ENCODE assay signal across 8 mouse cellular contexts in the genomic region with DNA sequence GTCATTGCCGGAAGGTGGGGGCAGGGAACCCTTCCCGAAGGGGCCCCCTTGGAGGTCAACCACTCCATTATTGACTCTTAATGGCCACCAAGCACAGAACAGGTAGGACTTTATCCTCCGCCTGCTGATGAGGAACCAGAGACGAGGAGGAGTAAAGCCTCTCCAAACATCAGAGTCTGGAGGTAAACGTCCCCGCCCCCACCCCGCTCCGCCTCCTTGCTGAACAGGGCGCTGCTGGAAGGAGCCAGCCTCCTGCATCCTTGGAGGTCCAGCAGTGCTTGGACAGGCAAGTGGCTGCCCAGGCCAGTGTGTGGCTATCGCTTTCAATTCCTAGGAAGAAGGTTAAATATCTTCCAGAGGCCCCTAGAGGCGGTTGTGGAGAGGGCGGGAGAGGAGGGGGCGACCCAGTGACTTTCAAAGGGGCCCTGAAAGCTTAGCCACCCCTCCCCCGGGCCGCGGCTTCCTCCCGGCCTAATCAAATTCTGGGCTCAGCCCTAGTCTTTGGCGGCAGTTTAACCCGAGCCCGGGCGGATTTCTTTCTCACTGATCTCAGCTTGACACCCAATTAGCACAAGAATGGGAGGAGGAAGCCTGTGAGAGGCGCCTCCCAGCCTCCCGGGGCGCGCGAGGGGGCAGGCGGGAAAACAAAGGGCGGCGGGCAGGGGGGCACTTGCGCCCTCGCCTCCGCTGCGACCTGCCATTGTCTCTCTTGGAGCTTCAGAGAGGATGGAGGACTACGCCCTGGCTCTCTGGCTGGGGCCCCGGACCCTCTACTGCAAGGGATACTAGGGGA. TPM values are rescaled to one million over a fixed set of nuclear protein-coding genes. Genes with fewer than 3 reads are reported as not detected.
A peak's percentile ranks its signal among the peaks of the same experiment; 100 is the strongest.
DNase-seq lines count a peak whose midpoint lies in the region; ATAC-seq and TF ChIP-seq lines count a peak whose summit lies in the region.

Gene Urm1 (plus strand): TSS at position 51 of the 793 bp plus-strand sequence.

- peaks cover 21% of the 10 kb centered on the region for H3K36me3 ChIP-seq in E14TG2a.4 (ENCODE audit: insufficient read depth, low read length)
- H3K36me3 ChIP-seq in heart, embryonic 13.5 days: peaks cover 17% of the 10 kb centered on the region
- H3K36me3 ChIP-seq in kidney, postnatal 0 days (ENCODE audit: insufficient read depth, low read length): 0 out of 2 replicates have a peak, but pooled peaks cover 7% of the 10 kb centered on the region
- no peaks in the 10 kb centered on the region for H3K36me3 ChIP-seq in liver, embryonic 14.5 days (replicated peaks; ENCODE audit: control insufficient read depth, insufficient read depth, low read depth)
- peaks cover 5% of the 10 kb centered on the region; the same call in 1 of the 2 replicates for H3K36me3 ChIP-seq in stomach, postnatal 0 days (ENCODE audit: control insufficient read depth, insufficient read depth, low read length)

- TF ChIP-seq CTCF in E14TG2a.4 (conservative IDR thresholded peaks at IDR 0.05; ENCODE audit: low read length): no peak
- peak; percentile 19; the same call in 1 of the 2 replicates for TF ChIP-seq CTCF in kidney, postnatal 0 days (IDR thresholded peaks at IDR 0.05; ENCODE audit: low read depth)
- 0 out of 2 replicates have a peak, but pooled peaks have one; percentile 1 for TF ChIP-seq CTCF in liver, embryonic 14.5 days (IDR thresholded peaks at IDR 0.05; ENCODE audit: low read depth)
- TF ChIP-seq CTCF in stomach, postnatal 0 days (IDR thresholded peaks at IDR 0.05; ENCODE audit: low read depth): peak; percentile 20; the same call in 1 of the 2 replicates

- H3K27me3 ChIP-seq in E14TG2a.4 (ENCODE audit: insufficient read depth, low read length): no peaks in the 10 kb centered on the region
- no peaks in the 10 kb centered on the region for H3K27me3 ChIP-seq in heart, embryonic 13.5 days (replicated peaks)
- H3K27me3 ChIP-seq in kidney, postnatal 0 days (ENCODE audit: insufficient read depth, low read length): no peaks in the 10 kb centered on the region
- H3K27me3 ChIP-seq in liver, embryonic 14.5 days (ENCODE audit: control insufficient read depth, insufficient read depth, low read length): no peaks in the 10 kb centered on the region
- H3K27me3 ChIP-seq in stomach, postnatal 0 days (ENCODE audit: control insufficient read depth, insufficient read depth, low read length): no peaks in the 10 kb centered on the region

- no peak for TF ChIP-seq EP300 in liver, embryonic 14.5 days (IDR thresholded peaks at IDR 0.05; ENCODE audit: low read depth)
- TF ChIP-seq EP300 in stomach, postnatal 0 days (optimal IDR thresholded peaks at IDR 0.05): peak; percentile 9

- ATAC-seq in erythroid progenitor cell, adult 5-6 weeks (replicated peaks; ENCODE audit: low FRiP score, poor library complexity, severe bottlenecking): peak; percentile 44
- peak; percentile 68; the same call in 1 of the 2 replicates for ATAC-seq in heart, embryonic 13.5 days (ENCODE audit: extremely low read depth, insufficient number of reproducible peaks, low FRiP score, low TSS enrichment)
- peak; percentile 81 for ATAC-seq in kidney, postnatal 0 days (replicated peaks; ENCODE audit: low FRiP score, low read depth)
- peak; percentile 77 for ATAC-seq in liver, embryonic 14.5 days (ENCODE audit: insufficient read depth)
- ATAC-seq in stomach, postnatal 0 days (ENCODE audit: low FRiP score, low TSS enrichment): peak; percentile 76

- H3K4me1 ChIP-seq in E14TG2a.4 (replicated peaks; ENCODE audit: low read depth, low read length): peaks cover 83% of the 10 kb centered on the region
- H3K4me1 ChIP-seq in heart, embryonic 13.5 days: peaks cover 18% of the 10 kb centered on the region
- H3K4me1 ChIP-seq in kidney, postnatal 0 days (replicated peaks; ENCODE audit: insufficient read depth, low read length): 0 out of 2 replicates have a peak, but pooled peaks cover 5% of the 10 kb centered on the region
- peaks cover 0 to 12% of the 10 kb centered on the region in 2 experiments; a peak in 3 of 4 replicates for H3K4me1 ChIP-seq in liver, embryonic 14.5 days (replicated peaks; ENCODE audit: control insufficient read depth in 2 of 2, insufficient read depth in 2 of 2, low read length in 1 of 2)
- H3K4me1 ChIP-seq in stomach, postnatal 0 days (replicated peaks; ENCODE audit: control insufficient read depth, insufficient read depth): 0 out of 2 replicates have a peak, but pooled peaks cover 2% of the 10 kb centered on the region

- peak within 1 kb of the TSS; percentile 92 for H3K27ac ChIP-seq in heart, embryonic 13.5 days (replicated peaks)
- peak within 1 kb of the TSS; percentile 87 for H3K27ac ChIP-seq in kidney, postnatal 0 days
- H3K27ac ChIP-seq in liver, embryonic 14.5 days: peak within 1 kb of the TSS; percentile 1; the same call in 1 of the 2 replicates
- H3K27ac ChIP-seq in stomach, postnatal 0 days (replicated peaks): peak within 1 kb of the TSS; percentile 94

- H3K4me3 ChIP-seq in E14TG2a.4 (replicated peaks; ENCODE audit: low read length): peak within 1 kb of the TSS; percentile 72
- peak within 1 kb of the TSS; percentile 54 for H3K4me3 ChIP-seq in heart, embryonic 13.5 days
- peak within 1 kb of the TSS; percentile 29 for H3K4me3 ChIP-seq in kidney, postnatal 0 days (replicated peaks; ENCODE audit: low read depth, low read length)
- peak within 1 kb of the TSS; percentile 44 to 48 for H3K4me3 ChIP-seq in liver, embryonic 14.5 days (ENCODE audit: insufficient read depth in 1 of 2, low read depth in 2 of 2, low read length in 2 of 2)
- H3K4me3 ChIP-seq in stomach, postnatal 0 days (ENCODE audit: low read depth, low read length): peak within 1 kb of the TSS; percentile 48

- under 1% methylated on average over 35 of the region's 35 CpGs for WGBS in heart, embryonic 13.5 days
- WGBS in kidney, postnatal 0 days: 1% methylated on average over 35 of the region's 35 CpGs
- 2% methylated on average over 35 of the region's 35 CpGs for WGBS in liver, embryonic 14.5 days (ENCODE audit: insufficient replicate concordance)
- 2% methylated on average over 33 of the region's 35 CpGs for WGBS in stomach, postnatal 0 days

- peak within 1 kb of the TSS; percentile 86 for H3K9ac ChIP-seq in heart, embryonic 13.5 days
- peak within 1 kb of the TSS; percentile 53 for H3K9ac ChIP-seq in kidney, postnatal 0 days (ENCODE audit: low read depth, low read length)
- peak within 1 kb of the TSS; percentile 61 for H3K9ac ChIP-seq in liver, embryonic 14.5 days (replicated peaks)
- peak within 1 kb of the TSS; percentile 71 for H3K9ac ChIP-seq in stomach, postnatal 0 days (ENCODE audit: low read length)

- DNase-seq in brain, embryonic 18.5 days (ENCODE audit: low read depth, low spot score): peak; percentile 66
- DNase-seq in kidney, postnatal 0 days (ENCODE audit: low spot score): peak; percentile 96
- peak; percentile 46 to 51 (median 46) for DNase-seq in liver, embryonic 14.5 days (ENCODE audit: low read depth in 3 of 3, low spot score in 3 of 3)
- DNase-seq in neural tube, embryonic 10.5 days (ENCODE audit: extremely low spot score, low spot score): peak; percentile 92
- peak; percentile 84 for DNase-seq in stomach, postnatal 0 days (ENCODE audit: low spot score)

- H3K4me2 ChIP-seq in heart, embryonic 13.5 days: peak within 1 kb of the TSS; percentile 76
- H3K4me2 ChIP-seq in kidney, postnatal 0 days (ENCODE audit: low read length): peak within 1 kb of the TSS; percentile 50
- H3K4me2 ChIP-seq in liver, embryonic 14.5 days (ENCODE audit: low read depth): peak within 1 kb of the TSS; percentile 73
- H3K4me2 ChIP-seq in stomach, postnatal 0 days (replicated peaks; ENCODE audit: low read depth): peak within 1 kb of the TSS; percentile 76

- no peaks in the 10 kb centered on the region for H3K9me3 ChIP-seq in E14TG2a.4 (ENCODE audit: low read length)
- H3K9me3 ChIP-seq in heart, embryonic 13.5 days: no peaks in the 10 kb centered on the region
- no peaks in the 10 kb centered on the region for H3K9me3 ChIP-seq in kidney, postnatal 0 days (replicated peaks; ENCODE audit: low read length)
- H3K9me3 ChIP-seq in liver, embryonic 14.5 days (ENCODE audit: control insufficient read depth, low read length): no peaks in the 10 kb centered on the region
- no peaks in the 10 kb centered on the region for H3K9me3 ChIP-seq in stomach, postnatal 0 days (ENCODE audit: control insufficient read depth, low read length)

RNA-seq across cellular contexts. Expression of gene Urm1, which starts in this region (rescaled TPM):
- 13.7 and 26.8 TPM in 2 replicates for total RNA-seq in erythroid progenitor cell, adult 5-6 weeks (2015; ENCODE audit: low replicate concordance)
- 4.5 and 4.6 TPM in 2 replicates for total RNA-seq in erythroid progenitor cell, adult 5-6 weeks (2017; ENCODE audit: low replicate concordance)
- 15.7 and 17.1 TPM in 2 replicates for polyA plus RNA-seq in heart, embryonic 13.5 days (2015; fragmentation: Nextera tagmentation; extraction: Ambion mirVana)
- polyA plus RNA-seq in kidney, postnatal 0 days (2015; fragmentation: Nextera tagmentation; extraction: Ambion mirVana): 26.1 and 29.0 TPM in 2 replicates
- 14.5 and 17.7 TPM in 2 replicates for polyA plus RNA-seq in liver, embryonic 14.5 days (2012; rRNA removed)
- 7.4 and 8.4 TPM in 2 replicates for polyA plus RNA-seq in liver, embryonic 14.5 days (2014; fragmentation: Nextera tagmentation; extraction: Ambion mirVana)
- 15.9 and 16.2 TPM in 2 replicates for polyA plus RNA-seq in stomach, postnatal 0 days (2015; fragmentation: Nextera tagmentation; extraction: Ambion mirVana)

Comparison
In these comparisons a context has a peak if more than half of its experiments do, and no peak if none do; other contexts are left out.
1. Peak in every context shown above with its lines: DNase-seq, ATAC-seq, H3K4me3 ChIP-seq and H3K27ac ChIP-seq.
2. DNase-seq: peak in every context shown above with its lines; median percentile 96 in kidney, postnatal 0 days; 92 in neural tube, embryonic 10.5 days; 84 in stomach, postnatal 0 days; 66 in brain, embryonic 18.5 days; 46 in liver, embryonic 14.5 days.
3. H3K27ac ChIP-seq: peak in every context shown above with its lines; median percentile 94 in stomach, postnatal 0 days; 92 in heart, embryonic 13.5 days; 87 in kidney, postnatal 0 days; 1 in liver, embryonic 14.5 days.